Mouse (Mus musculus): ENCODE results near the gene Mad2l2. TPM values are rescaled to one million over a fixed set of nuclear protein-coding genes. Genes with fewer than 3 reads are reported as not detected.
"Not testable (repeated sequence)": the region's sequence is repeated elsewhere in the genome, so short reads cannot be mapped to it uniquely, and the experiment has no call there.

The Mad2l2 gene
- total RNA-seq, 2 experiments from 2014 or later = 14.7 to 15.2 TPM

DNA sequence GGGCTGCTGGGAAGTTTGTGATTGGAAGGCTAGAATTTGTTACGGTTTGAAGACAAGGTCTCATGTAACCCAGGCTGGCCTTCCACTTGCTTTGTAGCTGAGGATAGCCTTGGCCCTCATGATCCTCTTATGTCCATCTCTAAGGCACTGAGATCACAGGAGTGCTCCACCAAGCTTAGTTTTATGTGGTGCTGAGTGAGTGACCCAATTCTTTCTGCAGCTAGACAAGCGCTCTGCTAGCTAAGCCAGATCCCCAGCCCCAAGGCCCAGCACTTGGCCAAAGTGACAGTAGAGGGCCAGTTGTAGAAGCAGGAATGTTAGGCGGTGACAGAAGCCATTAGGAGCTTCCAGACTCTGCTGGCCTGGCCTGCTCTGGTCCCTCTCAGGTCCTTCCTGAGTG, 26.0 kb upstream of the Mad2l2 start:
- DNase-seq (ENCODE audit: low spot score in 2 of 2) = no peak
- intact Hi-C loops (cut with DNase I) = loop anchor here (10.0 kb wide), 1 partner anchor 331 kb away; no protein-coding TSS in a partner anchor

DNA sequence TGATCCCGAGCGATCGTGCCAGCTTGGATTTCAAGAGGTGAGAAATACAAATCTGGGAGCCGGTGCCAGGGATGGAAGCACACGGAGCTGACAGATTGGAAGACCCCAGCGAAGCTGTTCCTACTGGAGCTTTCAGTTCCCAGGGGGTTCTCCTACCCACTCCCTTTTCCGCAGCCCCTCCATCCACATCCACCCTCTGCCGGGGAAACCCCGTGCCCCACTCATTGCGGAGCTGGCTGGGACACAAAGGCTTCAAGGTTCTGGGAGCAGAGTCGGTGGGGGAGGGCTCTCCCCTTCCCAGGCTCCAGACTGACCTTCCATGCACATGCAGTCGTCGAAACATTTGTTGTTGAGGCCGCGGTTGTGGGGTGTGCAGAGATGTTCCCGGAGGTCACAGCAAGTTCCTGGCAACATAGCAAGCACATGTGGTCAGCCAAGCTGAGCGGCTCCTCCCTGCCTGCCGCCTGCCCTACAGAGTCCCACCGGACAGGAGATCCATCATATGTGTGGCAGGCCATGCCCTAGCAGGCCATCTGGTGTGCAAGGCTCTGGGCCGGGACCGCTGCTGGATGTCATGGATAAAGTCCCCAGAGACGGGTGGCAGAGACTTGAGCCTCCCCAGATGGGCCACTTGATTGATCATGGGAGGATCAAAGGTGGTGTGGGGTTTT, 22.4 kb upstream of the Mad2l2 start:
- intact Hi-C loops (cut with DNase I) = loop anchor here (10.0 kb wide), 1 partner anchor 327 kb away; no protein-coding TSS in a partner anchor

GRCm38 (mm10) chr4:148108565-148109100, 21.6 kb upstream of the Mad2l2 start:
- intact Hi-C loops (cut with DNase I) = loop anchor here (10.0 kb wide), 1 partner anchor 326 kb away; no protein-coding TSS in a partner anchor
- DNase-seq (ENCODE audit: low spot score in 2 of 2) = no peak

More for the DNA sequence above, 22.4 kb upstream of the Mad2l2 start:
- DNase-seq (ENCODE audit: low spot score in 2 of 2) = no peak

GRCm38 (mm10) chr4:148109215-148109614, 21.0 kb upstream of the Mad2l2 start:
- intact Hi-C loops (cut with DNase I) = loop anchor here (10.0 kb wide), 1 partner anchor 326 kb away; no protein-coding TSS in a partner anchor
- no peak for DNase-seq (ENCODE audit: low spot score in 2 of 2)

DNA sequence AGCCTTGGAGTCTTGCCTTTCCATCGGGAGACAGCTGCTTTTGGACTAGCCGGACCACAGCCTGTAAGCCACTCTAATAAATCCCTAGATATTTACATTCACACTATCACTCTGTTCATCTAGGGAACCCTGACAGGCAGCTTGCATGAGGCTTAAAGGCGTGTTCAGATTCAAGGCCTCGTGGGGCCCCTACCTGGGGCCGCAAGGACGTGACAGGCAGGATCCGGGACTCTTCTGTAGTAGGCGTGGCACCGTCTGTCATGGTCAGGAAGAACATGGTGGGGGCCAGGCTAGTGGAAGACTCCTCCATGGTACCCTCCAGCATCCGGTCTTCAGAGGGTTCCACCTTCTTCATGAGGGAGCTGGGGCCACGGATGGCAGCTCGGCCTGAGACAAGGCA, 17.7 kb upstream of the Mad2l2 start:
- intact Hi-C loops (cut with DNase I) = no loop called here
- DNase-seq (ENCODE audit: low spot score in 2 of 2) = no peak

GRCm38 (mm10) chr4:148114758-148115391, 15.3 kb upstream of the Mad2l2 start:
- intact Hi-C loops (cut with DNase I) = loop anchor here (2.0 kb wide), 1 partner anchor 50 kb away; no protein-coding TSS in a partner anchor
- DNase-seq (ENCODE audit: low spot score in 2 of 2) = peak; percentile 78 to 80

- DNase-seq (ENCODE audit: low spot score in 2 of 2) = no peak
- intact Hi-C loops (cut with DNase I) = loop anchor here (2.0 kb wide), 1 partner anchor 49 kb away; no protein-coding TSS in a partner anchor
Measured at GRCm38 (mm10) chr4:148115467-148115866, 14.7 kb upstream of the Mad2l2 start.

GRCm38 (mm10) chr4:148116657-148117056, 13.5 kb upstream of the Mad2l2 start:
- intact Hi-C loops (cut with DNase I) = no loop called here
- no peak for DNase-seq (ENCODE audit: low spot score in 2 of 2)

DNA sequence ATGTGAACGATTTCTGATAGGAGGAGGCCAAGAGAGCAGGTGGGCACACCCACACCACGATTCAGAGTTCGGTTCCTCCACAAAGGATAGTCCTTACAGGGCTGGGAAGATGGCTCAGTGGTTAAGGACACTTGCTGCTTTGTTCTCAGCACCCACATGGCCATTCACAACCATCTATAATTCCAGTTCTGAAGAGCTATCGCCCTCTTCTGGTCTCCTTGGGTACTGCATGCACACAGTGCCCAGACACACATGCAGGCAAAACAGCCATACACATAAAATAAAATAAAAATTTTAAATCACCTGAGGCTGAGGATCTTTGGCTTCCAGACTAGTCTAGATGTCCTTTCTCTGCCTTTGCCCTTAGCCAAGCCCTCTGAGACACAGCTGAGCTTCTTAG, 12.8 kb upstream of the Mad2l2 start:
- intact Hi-C loops (cut with DNase I) = no loop called here
- DNase-seq (ENCODE audit: low spot score in 2 of 2) = no peak

DNA sequence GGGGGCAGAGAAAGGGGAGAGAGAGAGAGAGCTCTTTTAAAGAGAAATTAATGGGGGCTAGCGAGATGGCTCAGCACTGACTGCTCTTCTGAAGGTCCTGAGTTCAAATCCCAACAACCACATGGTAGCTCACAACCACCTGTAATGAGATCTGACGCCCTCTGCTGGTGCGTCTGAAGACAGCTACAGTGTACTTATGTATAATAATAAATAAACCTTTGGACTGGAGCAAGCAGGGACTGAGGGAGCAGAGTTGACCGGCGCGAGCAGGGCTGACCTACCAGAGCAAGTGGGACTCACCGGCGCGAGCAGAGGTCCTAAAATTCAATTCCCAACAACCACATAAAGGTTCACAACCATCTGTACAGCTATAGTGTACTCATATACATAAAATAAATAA, 10.6 kb upstream of the Mad2l2 start:
- intact Hi-C loops (cut with DNase I); DNase-seq (ENCODE audit: low spot score in 2 of 2): not testable (repeated sequence)

DNA sequence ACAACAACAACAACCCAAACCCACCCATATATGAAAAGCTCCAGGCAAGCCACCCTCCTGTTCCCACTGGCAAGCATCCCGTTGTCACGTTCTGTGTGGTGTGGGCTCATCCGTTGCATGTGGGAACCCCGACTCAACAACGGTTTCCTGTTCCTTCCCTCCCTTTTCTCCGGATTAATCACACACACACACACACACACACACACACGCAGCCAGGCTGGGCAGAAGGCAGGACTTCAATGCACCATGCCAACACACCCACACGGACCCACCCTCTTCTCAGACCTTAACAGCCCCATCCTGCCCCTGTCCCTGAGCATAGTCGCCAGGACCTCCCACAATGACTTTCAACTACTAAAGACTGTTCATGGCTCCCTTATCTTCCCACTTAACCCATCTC, 9.6 kb upstream of the Mad2l2 start:
- intact Hi-C loops (cut with DNase I) = no loop called here
- DNase-seq (ENCODE audit: low spot score in 2 of 2) = no peak

DNA sequence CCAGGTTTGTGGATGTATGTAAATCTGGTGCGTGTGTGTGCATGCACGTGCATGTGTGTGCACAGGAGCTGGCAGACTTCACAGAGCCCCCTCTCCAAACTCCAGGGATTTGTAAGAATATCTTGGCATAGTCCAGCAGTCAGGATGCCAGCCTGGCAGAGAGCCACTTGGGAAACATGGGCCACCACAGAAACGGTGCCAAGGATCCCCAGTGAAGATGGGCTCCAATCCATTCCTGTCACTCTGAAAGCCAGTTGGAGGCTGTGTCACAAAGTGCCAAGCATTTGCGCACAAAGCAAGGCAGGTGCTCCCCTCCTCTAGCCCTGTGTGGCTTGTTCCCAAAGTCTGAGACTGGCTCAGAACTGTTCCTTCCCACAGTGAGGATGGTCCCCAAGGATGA, 8.8 kb upstream of the Mad2l2 start:
- intact Hi-C loops (cut with DNase I) = no loop called here
- no peak for DNase-seq (ENCODE audit: low spot score in 2 of 2)

DNA sequence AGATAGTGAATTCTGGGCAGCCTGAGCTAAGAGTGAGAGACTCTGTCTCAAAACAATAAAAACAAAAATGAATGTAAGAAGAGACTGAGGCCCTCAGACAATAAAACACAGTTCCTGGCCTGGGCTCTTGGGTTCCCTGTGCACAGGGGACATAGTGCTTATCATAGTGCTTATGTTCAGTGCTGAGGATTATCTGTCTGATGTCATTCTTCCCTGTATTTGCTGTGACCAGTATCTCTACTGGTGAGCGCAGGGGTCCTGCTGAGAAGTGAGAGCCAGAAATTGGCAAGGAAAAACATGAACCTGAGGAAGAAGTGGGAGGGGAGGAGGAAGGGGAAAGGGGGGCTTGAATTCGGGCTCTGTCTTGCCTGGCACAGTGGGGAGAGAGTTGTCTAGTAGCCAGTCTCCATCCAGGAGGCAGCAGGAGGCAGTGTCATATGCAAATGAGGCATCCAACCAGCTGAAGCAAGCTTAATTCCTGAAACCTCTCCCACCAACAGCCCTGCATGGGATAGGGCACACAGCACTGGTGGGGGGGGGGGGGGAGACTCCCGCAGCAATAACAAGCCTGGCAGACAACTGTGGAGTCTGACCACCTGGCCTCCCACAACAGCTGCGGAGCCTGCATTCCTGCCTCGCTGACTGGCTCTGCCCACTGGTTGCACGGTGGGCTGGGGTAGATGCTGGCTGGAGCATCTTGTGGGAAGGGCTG, 8.0 kb upstream of the Mad2l2 start:
- intact Hi-C loops (cut with DNase I) = no loop called here

DNA sequence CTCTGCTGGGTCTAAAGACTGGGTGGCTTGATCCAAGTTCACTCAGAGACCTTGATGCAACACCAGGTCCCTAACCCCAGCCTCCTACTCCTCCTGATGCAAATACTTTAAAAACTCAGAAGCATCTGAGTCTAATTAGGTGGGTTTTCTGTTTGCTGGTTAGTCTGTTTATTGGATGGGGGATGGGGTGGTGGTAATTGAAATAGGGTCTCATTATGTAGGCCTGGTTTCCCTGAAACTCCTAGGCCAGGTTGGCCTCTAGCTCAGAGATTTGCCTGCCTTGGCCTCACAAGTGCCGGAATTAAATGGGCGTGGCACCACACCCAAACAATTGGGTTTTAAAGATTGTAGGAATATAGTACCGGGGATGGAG, 7.5 kb upstream of the Mad2l2 start:
- DNase-seq (ENCODE audit: low spot score in 2 of 2) = no peak
- intact Hi-C loops (cut with DNase I) = no loop called here

More for the DNA sequence above, 8.0 kb upstream of the Mad2l2 start:
- DNase-seq (ENCODE audit: low spot score in 2 of 2) = no peak

GRCm38 (mm10) chr4:148128241-148128640, 1.9 kb upstream of the Mad2l2 start:
- intact Hi-C loops (cut with DNase I) = no loop called here
- DNase-seq (ENCODE audit: low spot score in 2 of 2) = no peak

DNA sequence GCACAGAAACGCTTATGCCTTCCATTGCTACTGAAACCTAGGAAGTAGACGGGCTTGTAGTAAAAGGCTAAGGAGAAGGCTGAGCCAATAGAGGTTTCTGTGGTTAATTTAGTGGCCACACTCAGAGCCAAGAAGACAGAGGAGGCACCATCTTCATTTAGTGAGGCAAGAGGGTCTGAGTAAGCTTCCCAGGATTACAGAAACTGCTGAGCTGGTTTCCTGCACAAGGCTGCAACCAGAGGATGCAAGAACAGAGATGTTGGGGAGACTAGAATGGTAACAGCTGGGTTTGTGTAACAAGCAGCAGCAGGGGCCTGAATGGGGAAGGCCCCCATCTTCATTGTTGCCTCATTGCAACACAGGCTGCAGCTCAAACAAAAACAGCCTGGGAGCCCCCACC, 1.5 kb upstream of the Mad2l2 start:
- DNase-seq (ENCODE audit: low spot score in 2 of 2) = no peak
- intact Hi-C loops (cut with DNase I) = no loop called here

DNA sequence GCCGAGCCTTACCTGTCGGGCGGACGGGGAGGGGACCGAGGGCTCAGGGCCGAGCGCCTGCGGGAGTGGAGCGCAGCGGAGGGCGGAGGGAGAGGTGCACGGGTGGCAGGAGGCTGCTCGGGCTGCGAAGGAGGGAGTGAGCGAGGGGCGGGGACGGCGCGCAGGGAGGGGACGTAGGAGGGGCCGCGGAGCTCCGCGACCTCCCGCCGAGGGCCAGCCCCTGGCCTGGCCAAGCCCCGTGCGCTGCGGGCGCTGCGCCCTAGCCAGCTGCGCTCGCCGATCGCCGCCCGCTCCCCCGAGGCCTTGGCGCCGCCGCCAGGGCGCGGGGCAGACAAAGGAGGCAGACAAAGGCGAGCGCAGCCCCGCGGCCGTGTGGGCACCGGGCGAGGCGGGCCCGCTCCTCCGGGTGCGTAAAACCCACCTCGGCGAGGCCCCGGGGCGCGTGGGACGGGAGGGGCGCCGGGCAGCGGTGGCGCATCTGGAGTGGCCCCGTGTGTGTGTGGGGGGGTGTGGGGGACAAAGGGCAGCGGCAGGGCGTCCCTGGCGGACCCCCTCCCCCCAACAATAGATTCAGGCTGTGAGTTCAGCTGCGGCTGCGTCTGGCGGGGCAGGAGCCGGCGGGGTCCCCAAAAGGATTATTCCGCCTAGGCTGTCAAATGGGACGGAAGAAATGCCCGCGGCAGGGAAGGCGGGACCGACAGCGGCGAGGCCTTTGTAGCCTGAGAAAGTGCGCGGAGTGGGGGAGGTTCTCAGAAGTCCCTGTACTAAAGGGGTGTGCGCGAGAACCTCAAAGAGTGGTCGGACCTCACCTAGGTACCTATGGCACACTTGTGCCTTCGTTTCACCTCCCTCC, 603 bp downstream of the Mad2l2 start, which contains the start of gene Draxin:
Gene Draxin, minus strand, starts transcription at position 138 of the 853 bp plus-strand sequence.
- no peak for DNase-seq (ENCODE audit: low spot score in 2 of 2)
- intact Hi-C loops (cut with DNase I) = no loop called here

- DNase-seq (ENCODE audit: low spot score in 2 of 2) = no peak
- intact Hi-C loops (cut with DNase I) = no loop called here
Measured at GRCm38 (mm10) chr4:148131497-148132081, 1.4 kb downstream of the Mad2l2 start.

DNA sequence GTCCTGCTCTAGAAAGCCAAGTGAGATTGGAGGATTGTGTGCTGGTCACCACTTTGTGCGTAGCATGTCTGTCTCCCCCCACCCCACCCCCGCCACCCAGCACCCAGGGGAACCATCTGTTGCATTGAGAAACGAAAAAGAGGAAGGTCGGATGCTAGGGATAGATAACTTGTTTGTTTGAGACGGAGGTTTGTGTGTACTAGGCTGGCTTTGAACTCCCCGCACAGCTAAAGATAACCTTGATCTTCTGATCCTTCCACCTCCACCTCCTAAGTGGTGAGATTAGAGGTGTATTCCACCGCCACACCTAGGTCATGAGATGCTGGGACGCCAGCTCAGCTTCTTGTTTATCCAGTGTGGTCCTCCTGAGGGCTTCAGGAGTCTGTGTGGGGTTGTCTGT, 4.8 kb downstream of the Mad2l2 start:
- intact Hi-C loops (cut with DNase I) = no loop called here
- DNase-seq (ENCODE audit: low spot score in 2 of 2) = no peak

Data from left cerebral cortex, postnatal 36 days (tissue).